ENCODE assay signal across 10 mouse cellular contexts in the genomic region with DNA sequence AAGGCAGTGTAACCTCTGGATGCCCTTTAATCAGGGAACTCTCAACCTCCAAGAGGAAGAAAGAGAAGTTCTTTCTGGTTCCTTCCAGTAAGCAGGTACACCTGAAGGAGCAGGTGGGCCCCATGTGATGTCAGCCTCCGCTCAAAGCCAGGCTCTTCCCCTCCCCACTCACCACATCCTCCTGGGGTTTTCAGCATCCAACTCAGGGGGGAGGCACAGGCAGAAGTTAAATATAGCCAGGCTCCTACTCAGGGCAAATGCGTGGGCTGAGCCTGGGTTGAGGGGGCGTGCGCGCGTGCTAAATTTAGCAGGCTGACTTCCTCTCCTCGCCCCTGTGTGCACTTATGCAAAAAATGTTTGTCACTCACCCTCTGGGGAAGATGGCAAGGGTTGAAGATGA.
DNase-seq lines count a peak whose midpoint lies in the region; ATAC-seq lines count a peak whose summit lies in the region.
"Had no signal": no experiment of that assay in that cellular context is flagged by ENCODE, and none has a peak within 500 bp of the region (broad histone marks: within the 10 kb centered on the region; RNA-seq: fewer than 3 reads in every experiment).

No protein-coding gene starts in this region.

- no peak overlapping the region for H3K27ac ChIP-seq in embryonic facial prominence, embryonic 14.5 days (replicated peaks; ENCODE audit: low read depth, low read length)
- H3K27ac ChIP-seq in embryonic facial prominence, embryonic 10.5 days (replicated peaks), result no peak overlapping the region
- H3K27ac ChIP-seq in heart, embryonic 15.5 days, result peak overlapping the region; percentile 80
- H3K27ac ChIP-seq in midbrain, embryonic 14.5 days (replicated peaks; ENCODE audit: low read depth, low read length), result no peak overlapping the region

- H3K4me1 ChIP-seq in embryonic facial prominence, embryonic 14.5 days (ENCODE audit: control insufficient read depth, insufficient read depth, low read length), result no peaks in the 10 kb centered on the region
- H3K4me1 ChIP-seq in embryonic facial prominence, embryonic 10.5 days, result peaks cover 2% of the 10 kb centered on the region; the same call in 1 of the 2 replicates
- H3K4me1 ChIP-seq in heart, embryonic 15.5 days (replicated peaks), result peaks cover 33% of the 10 kb centered on the region
- no peaks in the 10 kb centered on the region for H3K4me1 ChIP-seq in midbrain, embryonic 14.5 days (ENCODE audit: control insufficient read depth, insufficient read depth, low read length)

- no peaks in the 10 kb centered on the region for H3K27me3 ChIP-seq in embryonic facial prominence, embryonic 14.5 days (replicated peaks; ENCODE audit: control insufficient read depth, insufficient read depth, low read length)
- no peaks in the 10 kb centered on the region for H3K27me3 ChIP-seq in embryonic facial prominence, embryonic 10.5 days (replicated peaks; ENCODE audit: low read depth, poor library complexity, severe bottlenecking)
- H3K27me3 ChIP-seq in heart, embryonic 15.5 days, result no peaks in the 10 kb centered on the region
- no peaks in the 10 kb centered on the region for H3K27me3 ChIP-seq in midbrain, embryonic 14.5 days (ENCODE audit: control insufficient read depth, insufficient read depth, low read length)

- WGBS in embryonic facial prominence, embryonic 14.5 days, result 46% methylated on average over 7 of the region's 7 CpGs
- WGBS in embryonic facial prominence, embryonic 10.5 days, result 74% methylated on average over 7 of the region's 7 CpGs
- 13% methylated on average over 7 of the region's 7 CpGs for WGBS in heart, embryonic 15.5 days
- 83% methylated on average over 7 of the region's 7 CpGs for WGBS in midbrain, embryonic 14.5 days

- H3K4me3 ChIP-seq in embryonic facial prominence, embryonic 14.5 days (ENCODE audit: low read depth, low read length), result no peak overlapping the region
- H3K4me3 ChIP-seq in embryonic facial prominence, embryonic 10.5 days, result no peak overlapping the region
- no peak overlapping the region for H3K4me3 ChIP-seq in heart, embryonic 15.5 days
- H3K4me3 ChIP-seq in midbrain, embryonic 14.5 days (replicated peaks; ENCODE audit: low read depth, low read length), result no peak overlapping the region

- H3K4me2 ChIP-seq in embryonic facial prominence, embryonic 14.5 days (ENCODE audit: low read depth, low read length), result no peak overlapping the region
- peak overlapping the region; percentile 31 for H3K4me2 ChIP-seq in heart, embryonic 15.5 days
- no peak overlapping the region for H3K4me2 ChIP-seq in midbrain, embryonic 14.5 days (ENCODE audit: low read length)

- H3K9me3 ChIP-seq in embryonic facial prominence, embryonic 14.5 days (ENCODE audit: control insufficient read depth, low read length), result no peaks in the 10 kb centered on the region
- no peaks in the 10 kb centered on the region for H3K9me3 ChIP-seq in embryonic facial prominence, embryonic 10.5 days
- H3K9me3 ChIP-seq in heart, embryonic 15.5 days (replicated peaks), result no peaks in the 10 kb centered on the region
- H3K9me3 ChIP-seq in midbrain, embryonic 14.5 days (ENCODE audit: control insufficient read depth, low read length), result no peaks in the 10 kb centered on the region

- ATAC-seq in embryonic facial prominence, embryonic 14.5 days (ENCODE audit: low read depth), result no peak
- peak; percentile 71 for ATAC-seq in heart, embryonic 15.5 days (replicated peaks; ENCODE audit: insufficient number of reproducible peaks, insufficient read depth, low FRiP score, low read depth)
- ATAC-seq in megakaryocyte-erythroid progenitor cell, adult 5-6 weeks (replicated peaks; ENCODE audit: low FRiP score, low TSS enrichment, poor library complexity, severe bottlenecking), result no peak
- no peak for ATAC-seq in midbrain, embryonic 14.5 days (ENCODE audit: low FRiP score, low TSS enrichment)

- no peaks in the 10 kb centered on the region for H3K36me3 ChIP-seq in embryonic facial prominence, embryonic 14.5 days (ENCODE audit: control insufficient read depth, insufficient read depth, low read length)
- H3K36me3 ChIP-seq in embryonic facial prominence, embryonic 10.5 days (replicated peaks), result no peaks in the 10 kb centered on the region
- no peaks in the 10 kb centered on the region for H3K36me3 ChIP-seq in heart, embryonic 15.5 days
- H3K36me3 ChIP-seq in midbrain, embryonic 14.5 days (ENCODE audit: control insufficient read depth, insufficient read depth, low read length), result no peaks in the 10 kb centered on the region

- no peak overlapping the region for H3K9ac ChIP-seq in embryonic facial prominence, embryonic 14.5 days (ENCODE audit: low read depth, low read length)
- no peak overlapping the region for H3K9ac ChIP-seq in heart, embryonic 15.5 days
- H3K9ac ChIP-seq in midbrain, embryonic 14.5 days (replicated peaks; ENCODE audit: low read length), result no peak overlapping the region

- DNase-seq in embryonic facial prominence, embryonic 14.5 days (ENCODE audit: low spot score), result peak; percentile 41
- no peak for DNase-seq in embryonic facial prominence, embryonic 10.5 days (ENCODE audit: low spot score)
- peak; percentile 92 to 94 for DNase-seq in B cell, adult 2 months
- peak; percentile 46 for DNase-seq in spleen, adult 12 weeks (ENCODE audit: low spot score)
- no peak for DNase-seq in retina, embryonic 14.5 days (ENCODE audit: low spot score)
- DNase-seq in midbrain, embryonic 14.5 days, result no peak
- DNase-seq: cerebellum, postnatal 36 days; layer of hippocampus, postnatal 36 days had no signal

Comparison
In these comparisons a context has a peak if more than half of its experiments do, and no peak if none do; other contexts are left out.
1. DNase-seq: peak in embryonic facial prominence, embryonic 14.5 days (single experiment), B cell, adult 2 months (2 of 2) and spleen, adult 12 weeks (single experiment); none in embryonic facial prominence, embryonic 10.5 days (single experiment), retina, embryonic 14.5 days (single experiment) and midbrain, embryonic 14.5 days (single experiment).